Mouse (Mus musculus): ENCODE results near the gene Pm20d2.

DNA sequence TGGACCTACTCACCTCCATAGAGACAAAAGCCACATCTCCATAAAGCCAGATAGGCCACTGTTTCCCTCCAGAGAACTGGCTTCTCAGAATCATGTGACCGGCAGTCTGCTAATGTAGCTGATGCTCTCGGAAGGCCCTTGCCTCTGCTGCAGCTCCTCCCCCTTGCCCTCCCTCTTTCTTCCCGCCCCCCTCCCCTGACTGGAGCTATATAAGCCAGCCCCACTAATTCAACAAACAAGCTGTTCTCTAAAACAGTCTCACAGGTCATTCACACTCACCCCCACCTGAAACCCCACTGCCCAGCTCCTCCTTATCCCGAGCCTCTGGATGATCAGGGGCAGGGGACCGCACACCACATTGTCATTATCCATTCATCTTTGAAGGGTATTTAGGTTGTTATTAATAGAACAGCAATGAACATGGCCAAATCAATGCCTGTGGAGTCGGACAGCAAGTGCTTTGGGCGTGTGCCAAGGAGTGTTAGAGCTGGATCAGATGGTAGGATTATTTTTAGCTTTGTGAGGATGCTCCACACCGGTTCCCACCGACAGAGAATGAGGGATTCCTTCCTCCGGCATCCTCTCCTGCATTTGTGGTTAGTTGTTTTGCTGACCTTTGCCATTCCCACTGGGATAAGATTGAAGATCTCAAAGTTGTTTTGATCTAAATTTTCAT lies 64.0 kb downstream of the Pm20d2 start:
- TF ChIP-seq POLR2A (IDR thresholded peaks at IDR 0.05; ENCODE audit: low read depth, low read length) (no peak), CTCF (IDR thresholded peaks at IDR 0.05; ENCODE audit: borderline replicate concordance, insufficient read depth, low read length) (no peak)
